Mouse (Mus musculus): ENCODE data around the gene Cadps.

- TF ChIP-seq CTCF (IDR thresholded peaks at IDR 0.05; ENCODE audit: low read depth) (no peak), EP300 (IDR thresholded peaks at IDR 0.05; ENCODE audit: low read depth) (no peak)
Measured at GRCm38 (mm10) chr14:12822491-12823219, at the start of gene Cadps.

All from liver, embryonic 14.5 days (tissue).